15 mouse cellular contexts compared by ENCODE assay signal in genomic region chr15:11097967-11098702, GRCm38 (mm10). TPM values are rescaled to one million over a fixed set of nuclear protein-coding genes. Genes with fewer than 3 reads are reported as not detected.
DNase-seq lines count a peak whose midpoint lies in the region; ATAC-seq and TF ChIP-seq lines count a peak whose summit lies in the region.
"Had no signal": no experiment of that assay in that cellular context is flagged by ENCODE, and none has a peak within 500 bp of the region (broad histone marks: within the 10 kb centered on the region; RNA-seq: fewer than 3 reads in every experiment).

No protein-coding gene starts in this region.

- H3K4me1 ChIP-seq in kidney, postnatal 0 days (replicated peaks; ENCODE audit: insufficient read depth, low read length): no peaks in the 10 kb centered on the region
- H3K4me1 ChIP-seq in embryonic facial prominence, embryonic 14.5 days (ENCODE audit: control insufficient read depth, insufficient read depth, low read length): peaks cover 13% of the 10 kb centered on the region; the same call in 1 of the 2 replicates
- H3K4me1 ChIP-seq in hindbrain, postnatal 0 days (ENCODE audit: insufficient read depth, low read length): 0 out of 2 replicates have a peak, but pooled peaks cover 8% of the 10 kb centered on the region
- peaks cover 7% of the 10 kb centered on the region; the same call in 1 of the 2 replicates for H3K4me1 ChIP-seq in neural tube, embryonic 14.5 days (ENCODE audit: control insufficient read depth, insufficient read depth, low read length)
- H3K4me1 ChIP-seq: forebrain, embryonic 13.5 days; heart, embryonic 13.5 days; lung, embryonic 15.5 days; megakaryocyte, embryonic 14.5 days had no signal

- no peaks in the 10 kb centered on the region for H3K9me3 ChIP-seq in kidney, postnatal 0 days (replicated peaks; ENCODE audit: low read length)
- H3K9me3 ChIP-seq in embryonic facial prominence, embryonic 14.5 days (ENCODE audit: control insufficient read depth, low read length): no peaks in the 10 kb centered on the region
- no peaks in the 10 kb centered on the region for H3K9me3 ChIP-seq in hindbrain, postnatal 0 days (ENCODE audit: low read length)
- H3K9me3 ChIP-seq in neural tube, embryonic 14.5 days (ENCODE audit: control insufficient read depth, low read length): no peaks in the 10 kb centered on the region
- H3K9me3 ChIP-seq: forebrain, embryonic 13.5 days; heart, embryonic 13.5 days; lung, embryonic 15.5 days; megakaryocyte, embryonic 14.5 days had no signal

- no peak overlapping the region for H3K4me3 ChIP-seq in kidney, postnatal 0 days (replicated peaks; ENCODE audit: low read depth, low read length)
- H3K4me3 ChIP-seq in embryonic facial prominence, embryonic 14.5 days (ENCODE audit: low read depth, low read length): no peak overlapping the region
- H3K4me3 ChIP-seq in hindbrain, postnatal 0 days (ENCODE audit: low read length): no peak overlapping the region
- H3K4me3 ChIP-seq in neural tube, embryonic 14.5 days (ENCODE audit: low read depth, low read length): no peak overlapping the region
- H3K4me3 ChIP-seq: forebrain, embryonic 13.5 days; heart, embryonic 13.5 days; lung, embryonic 15.5 days; megakaryocyte, embryonic 14.5 days had no signal

- peak; percentile 21; the same call in 1 of the 2 replicates for ATAC-seq in kidney, postnatal 0 days (replicated peaks; ENCODE audit: low FRiP score, low read depth)
- peak; percentile 57; the same call in 1 of the 2 replicates for ATAC-seq in embryonic facial prominence, embryonic 14.5 days (ENCODE audit: low read depth)
- ATAC-seq in hindbrain, postnatal 0 days: no peak
- ATAC-seq in neural tube, embryonic 14.5 days (ENCODE audit: low read depth): peak; percentile 31; the same call in 1 of the 2 replicates
- ATAC-seq: forebrain, embryonic 13.5 days had no signal

- no peak overlapping the region for H3K4me2 ChIP-seq in kidney, postnatal 0 days (ENCODE audit: low read length)
- H3K4me2 ChIP-seq in embryonic facial prominence, embryonic 14.5 days (ENCODE audit: low read depth, low read length): no peak overlapping the region
- H3K4me2 ChIP-seq in hindbrain, postnatal 0 days (ENCODE audit: low read depth, low read length): no peak overlapping the region
- no peak overlapping the region for H3K4me2 ChIP-seq in neural tube, embryonic 14.5 days (ENCODE audit: low read depth, low read length)
- H3K4me2 ChIP-seq: forebrain, embryonic 13.5 days; heart, embryonic 13.5 days; lung, embryonic 15.5 days had no signal

- no peak overlapping the region for H3K9ac ChIP-seq in kidney, postnatal 0 days (ENCODE audit: low read depth, low read length)
- no peak overlapping the region for H3K9ac ChIP-seq in embryonic facial prominence, embryonic 14.5 days (ENCODE audit: low read depth, low read length)
- H3K9ac ChIP-seq in hindbrain, postnatal 0 days (replicated peaks; ENCODE audit: low read length): no peak overlapping the region
- no peak overlapping the region for H3K9ac ChIP-seq in neural tube, embryonic 14.5 days (replicated peaks; ENCODE audit: low read depth, low read length)
- H3K9ac ChIP-seq: forebrain, embryonic 13.5 days; heart, embryonic 13.5 days; lung, embryonic 15.5 days had no signal

- TF ChIP-seq CTCF in kidney, postnatal 0 days (IDR thresholded peaks at IDR 0.05; ENCODE audit: low read depth): no peak
- TF ChIP-seq CTCF in hindbrain, postnatal 0 days (IDR thresholded peaks at IDR 0.05; ENCODE audit: low read depth): no peak

- H3K27me3 ChIP-seq in kidney, postnatal 0 days (ENCODE audit: insufficient read depth, low read length): no peaks in the 10 kb centered on the region
- H3K27me3 ChIP-seq in embryonic facial prominence, embryonic 14.5 days (replicated peaks; ENCODE audit: control insufficient read depth, insufficient read depth, low read length): no peaks in the 10 kb centered on the region
- no peaks in the 10 kb centered on the region for H3K27me3 ChIP-seq in hindbrain, postnatal 0 days (ENCODE audit: insufficient read depth, low read length)
- no peaks in the 10 kb centered on the region for H3K27me3 ChIP-seq in neural tube, embryonic 14.5 days (ENCODE audit: control insufficient read depth, insufficient read depth, low read length)
- H3K27me3 ChIP-seq: forebrain, embryonic 13.5 days; heart, embryonic 13.5 days; lung, embryonic 15.5 days had no signal

- WGBS in kidney, postnatal 0 days: 32% methylated on average over 4 of the region's 4 CpGs
- 37% methylated on average over 4 of the region's 4 CpGs for WGBS in embryonic facial prominence, embryonic 14.5 days
- 62% methylated on average over 4 of the region's 4 CpGs for WGBS in hindbrain, postnatal 0 days
- WGBS in neural tube, embryonic 14.5 days: 53% methylated on average over 4 of the region's 4 CpGs

- no peak overlapping the region for H3K27ac ChIP-seq in kidney, postnatal 0 days
- peak overlapping the region; percentile 35 for H3K27ac ChIP-seq in embryonic facial prominence, embryonic 14.5 days (replicated peaks; ENCODE audit: low read depth, low read length)
- H3K27ac ChIP-seq in hindbrain, postnatal 0 days: no peak overlapping the region; the same call in 1 of the 2 replicates
- peak overlapping the region; percentile 44; the same call in 1 of the 2 replicates for H3K27ac ChIP-seq in neural tube, embryonic 14.5 days (ENCODE audit: low read depth, low read length)
- H3K27ac ChIP-seq: forebrain, embryonic 13.5 days; heart, embryonic 13.5 days; lung, embryonic 15.5 days had no signal

- DNase-seq in kidney, postnatal 0 days (ENCODE audit: low spot score): peak; percentile 49
- DNase-seq in kidney, postnatal 25 days: no peak
- peak; percentile 60 for DNase-seq in embryonic facial prominence, embryonic 14.5 days (ENCODE audit: low spot score)
- DNase-seq in hindbrain, postnatal 0 days (ENCODE audit: low spot score): peak; percentile 12
- DNase-seq in thymus, postnatal 10 days (ENCODE audit: low spot score in 2 of 2): no peak
- DNase-seq in left cerebral cortex, adult 8-10 months (ENCODE audit: low spot score in 2 of 2): no peak
- DNase-seq: cerebellum, adult 11 months; kidney, adult 9 months; layer of hippocampus, adult 9-11 months; thymus, postnatal 14 days had no signal

- no peaks in the 10 kb centered on the region for H3K36me3 ChIP-seq in kidney, postnatal 0 days (ENCODE audit: insufficient read depth, low read length)
- H3K36me3 ChIP-seq in embryonic facial prominence, embryonic 14.5 days (ENCODE audit: control insufficient read depth, insufficient read depth, low read length): no peaks in the 10 kb centered on the region
- H3K36me3 ChIP-seq in hindbrain, postnatal 0 days (ENCODE audit: insufficient read depth, low read length): no peaks in the 10 kb centered on the region
- H3K36me3 ChIP-seq in neural tube, embryonic 14.5 days (ENCODE audit: control insufficient read depth, insufficient read depth, low read length): no peaks in the 10 kb centered on the region
- H3K36me3 ChIP-seq: heart, embryonic 13.5 days; lung, embryonic 15.5 days had no signal

RNA-seq across cellular contexts. Expression of gene Adamts12, which starts 33.5 kb away (rescaled TPM):
- 1.6 and 2.1 TPM in 2 replicates for polyA plus RNA-seq in kidney, postnatal 0 days (2015; fragmentation: Nextera tagmentation; extraction: Ambion mirVana)
- polyA plus RNA-seq in embryonic facial prominence, embryonic 14.5 days (2014; fragmentation: Nextera tagmentation; extraction: Ambion mirVana): 12.8 and 13.6 TPM in 2 replicates
- total RNA-seq in hindbrain, postnatal 0 days (2014; rRNA removed): 7.9 and 11.6 TPM in 2 replicates
- polyA plus RNA-seq in hindbrain, postnatal 0 days (2015; fragmentation: Nextera tagmentation; extraction: Ambion mirVana): 1.1 and 1.3 TPM in 2 replicates
- polyA plus RNA-seq in neural tube, embryonic 14.5 days (2014; fragmentation: Nextera tagmentation; extraction: Ambion mirVana): 2.2 and 4.1 TPM in 2 replicates
- under 1 TPM; 0.23 to 0.39 (median 0.25) TPM for total RNA-seq in left cerebral cortex, adult 8-10 months (2022)

Comparison
In these comparisons a context has a peak if more than half of its experiments do, and no peak if none do; other contexts are left out.
1. DNase-seq: peak in kidney, postnatal 0 days (single experiment), embryonic facial prominence, embryonic 14.5 days (single experiment) and hindbrain, postnatal 0 days (single experiment); none in kidney, postnatal 25 days (0 of 2), thymus, postnatal 10 days (0 of 2) and left cerebral cortex, adult 8-10 months (0 of 2).
2. H3K27ac ChIP-seq: peak in embryonic facial prominence, embryonic 14.5 days (single experiment) and neural tube, embryonic 14.5 days (single experiment); none in kidney, postnatal 0 days (single experiment) and hindbrain, postnatal 0 days (single experiment).